Mouse (Mus musculus) CH12.LX (cell line): Measurements from ENCODE around the gene Mob1a. TPM values are rescaled to one million over a fixed set of nuclear protein-coding genes. Genes with fewer than 3 reads are reported as not detected.

ENCODE experiments used
- DNase-seq: peaks from one replicate; pipeline ENCODE4 v3.0.0-alpha.2; 2013; ENCODE audit errors: extremely low read depth
- H3K27ac ChIP-seq: 2 replicates; pipeline ENCODE4 v1.5.1; 2012; ENCODE audit warnings: low read depth, mild to moderate bottlenecking, control low read depth, moderate library complexity; ENCODE audit not compliant: insufficient read depth
- H3K27me3 ChIP-seq: replicated peaks from 2 replicates; pipeline ENCODE3; 2012; ENCODE audit warnings: inconsistent platforms
- H3K36me3 ChIP-seq, 2 experiments: replicated peaks in 1 of 2; 2 replicates each; pipeline versions ENCODE3 to v1.6.1; 2012; ENCODE audit warnings: inconsistent platforms in 1 of 2, low read length in 1 of 2, mild to moderate bottlenecking in 1 of 2, mixed read lengths in 1 of 2, moderate library complexity in 1 of 2; ENCODE audit not compliant: control insufficient read depth in 1 of 2, insufficient read depth in 1 of 2
- H3K4me1 ChIP-seq, 2 experiments: 2 replicates each; pipeline ENCODE4 v1.6.1; 2012; ENCODE audit warnings: inconsistent platforms in 1 of 2, moderate library complexity in 1 of 2; ENCODE audit not compliant: insufficient read depth in 2 of 2, control insufficient read depth in 1 of 2
- H3K4me2 ChIP-seq: 2 replicates; pipeline ENCODE4 v1.6.1; 2012; ENCODE audit warnings: low read depth, mild to moderate bottlenecking, control low read depth; ENCODE audit not compliant: poor library complexity, insufficient read depth, severe bottlenecking
- H3K4me3 ChIP-seq, 3 experiments: fragments of 150-350 bp in 1 of 3; sonication (generic) in 1 of 3; replicated peaks in 1 of 3; 2 replicates each; pipeline versions ENCODE3 to v1.5.1; 2011 to 2012; ENCODE audit warnings: low read depth in 2 of 3, low read length in 2 of 3, mild to moderate bottlenecking in 2 of 3, moderate library complexity in 2 of 3, control low read depth in 1 of 3, improper control_type of control experiment in 1 of 3, inconsistent platforms in 1 of 3, mixed read lengths in 1 of 3; ENCODE audit not compliant: poor library complexity in 1 of 3
- H3K79me2 ChIP-seq: replicated peaks from 2 replicates; pipeline ENCODE4 v1.6.1; 2012; ENCODE audit warnings: mild to moderate bottlenecking, moderate library complexity; ENCODE audit not compliant: control insufficient read depth, poor library complexity, insufficient read depth, severe bottlenecking; ENCODE audit errors: extremely low read depth
- H3K9ac ChIP-seq: 2 replicates; pipeline ENCODE4 v1.6.1; 2012; ENCODE audit warnings: low read depth, mild to moderate bottlenecking, control low read depth, moderate library complexity; ENCODE audit not compliant: insufficient read depth
- H3K9me3 ChIP-seq: replicated peaks from 2 replicates; pipeline ENCODE3; 2012; ENCODE audit warnings: low read length, inconsistent platforms, mixed read lengths
- CHD1 ChIP-seq: IDR thresholded peaks from 2 replicates; pipeline ENCODE4 v1.6.1; 2012; ENCODE audit warnings: low read depth, low read length, improper control_type of control experiment, inconsistent platforms
- CTCF ChIP-seq, 2 experiments: IDR thresholded peaks in 1 of 2; conservative IDR thresholded peaks in 1 of 2; 2 replicates each; pipeline ENCODE4 v1.5.1; 2011 to 2012; ENCODE audit warnings: low read depth in 2 of 2, low read length in 2 of 2, improper control_type of control experiment in 1 of 2, inconsistent platforms in 1 of 2, mild to moderate bottlenecking in 1 of 2, moderate library complexity in 1 of 2
- E2F4 ChIP-seq: IDR thresholded peaks from 2 replicates; pipeline ENCODE4 v1.6.1; 2011; ENCODE audit warnings: low read depth, low read length, improper control_type of control experiment; ENCODE audit not compliant: insufficient replicate concordance
- ELF1 ChIP-seq: IDR thresholded peaks from 2 replicates; pipeline ENCODE4 v1.6.1; 2014; ENCODE audit warnings: low read depth, mild to moderate bottlenecking, inconsistent platforms, low read length, improper control_type of control experiment
- ETS1 ChIP-seq: conservative IDR thresholded peaks from 2 replicates; pipeline ENCODE4 v1.6.1; 2012; ENCODE audit warnings: low read depth, mild to moderate bottlenecking, inconsistent platforms, low read length, improper control_type of control experiment, moderate library complexity
- GABPA ChIP-seq: IDR thresholded peaks from 2 replicates; pipeline ENCODE4 v1.6.1; 2012; ENCODE audit warnings: low read depth, low read length, improper control_type of control experiment, inconsistent platforms; ENCODE audit not compliant: insufficient replicate concordance
- IRF4 ChIP-seq: IDR thresholded peaks from 2 replicates; pipeline ENCODE4 v1.6.1; 2014; ENCODE audit warnings: low read depth, mild to moderate bottlenecking, inconsistent platforms, low read length, improper control_type of control experiment
- JUND ChIP-seq: conservative IDR thresholded peaks from 2 replicates; pipeline ENCODE4 v1.6.1; 2011; ENCODE audit warnings: low read depth, low read length, improper control_type of control experiment
- KAT2A ChIP-seq: IDR thresholded peaks from 2 replicates; pipeline ENCODE4 v1.6.1; 2012; ENCODE audit warnings: low read length, improper control_type of control experiment, inconsistent platforms; ENCODE audit not compliant: insufficient replicate concordance
- MAZ ChIP-seq: IDR thresholded peaks from 2 replicates; pipeline ENCODE4 v1.6.1; 2012; ENCODE audit warnings: low read depth, mild to moderate bottlenecking, inconsistent platforms, low read length, improper control_type of control experiment, moderate library complexity
- NRF1 ChIP-seq: IDR thresholded peaks from 2 replicates; pipeline ENCODE4 v1.6.1; 2014; ENCODE audit warnings: low read depth, mild to moderate bottlenecking, inconsistent platforms, low read length, improper control_type of control experiment, moderate library complexity
- PAX5 ChIP-seq: IDR thresholded peaks from 2 replicates; pipeline ENCODE4 v1.6.1; 2012; ENCODE audit warnings: low read length, inconsistent platforms, mixed read lengths
- POLR2A ChIP-seq: IDR thresholded peaks from 2 replicates; pipeline ENCODE4 v1.6.1; 2011; ENCODE audit warnings: low read depth, mild to moderate bottlenecking, improper control_type of control experiment, low read length
- RAD21 ChIP-seq: IDR thresholded peaks from 2 replicates; pipeline ENCODE4 v1.6.1; 2011; ENCODE audit warnings: low read depth, mild to moderate bottlenecking, low read length, improper control_type of control experiment, moderate library complexity
- RCOR1 ChIP-seq: conservative IDR thresholded peaks from 2 replicates; pipeline ENCODE4 v1.6.1; 2012; ENCODE audit warnings: low read depth, mild to moderate bottlenecking, inconsistent platforms, low read length, improper control_type of control experiment
- SIN3A ChIP-seq: IDR thresholded peaks from 2 replicates; pipeline ENCODE4 v1.6.1; 2012; ENCODE audit warnings: low read length, improper control_type of control experiment, inconsistent platforms
- SMC3 ChIP-seq: IDR thresholded peaks from 2 replicates; pipeline ENCODE4 v1.6.1; 2011; ENCODE audit warnings: low read depth, low read length, improper control_type of control experiment
- TBP ChIP-seq: conservative IDR thresholded peaks from 2 replicates; pipeline ENCODE4 v1.6.1; 2011; ENCODE audit warnings: low read depth, low read length, improper control_type of control experiment
- TCF12 ChIP-seq: IDR thresholded peaks from 2 replicates; pipeline ENCODE4 v1.6.1; 2014; ENCODE audit warnings: low read depth, mild to moderate bottlenecking, inconsistent platforms, low read length, improper control_type of control experiment
- USF2 ChIP-seq: conservative IDR thresholded peaks from 2 replicates; pipeline ENCODE4 v1.6.1; 2011; ENCODE audit warnings: low read depth, low read length, improper control_type of control experiment
- ZKSCAN1 ChIP-seq: IDR thresholded peaks from 2 replicates; pipeline ENCODE4 v1.6.1; 2012; ENCODE audit warnings: low read depth, inconsistent platforms, low read length, improper control_type of control experiment, borderline replicate concordance
- dilution Hi-C: fragments of 300-500 bp; cut with MboI; formaldehyde crosslinking; loops from 2 replicates; pipeline ENCODE4 v1.14.3; 2020; ENCODE audit warnings: low sequenced_read_pairs; ENCODE audit not compliant: extremely low pct_unique_long_range_greater_than_20kb, extremely low pct_ligation_motif_present
- in situ Hi-C: fragments of 300-500 bp; cut with MboI; formaldehyde crosslinking; loops from 3 replicates; pipeline ENCODE4 v1.14.3; 2019; ENCODE audit warnings: low sequenced_read_pairs, low pct_ligation_motif_present, low pct_unique_long_range_greater_than_20kb, mixed read lengths
- polyA plus RNA-seq: library from polyadenylated mRNA; unstranded; fragments of >175 nt; gene quantifications from 2 replicates; pipeline ENCODE4 v1.2.1, GENCODE M21; 2012; ENCODE audit warnings: low read depth; ENCODE audit not compliant: insufficient read length
- total RNA-seq, 2 experiments: library from RNA; depleted of rRNA; stranded (reverse); fragments of 300-350 nt in 1 of 2; fragments of >200 nt in 1 of 2; gene quantifications; 2 replicates each; pipeline ENCODE4 v1.2.3; 2012 to 2014

Gene Mob1a
- total and polyA plus RNA-seq, 3 experiments: 82.6 to 182 (median 99.8) TPM

DNA sequence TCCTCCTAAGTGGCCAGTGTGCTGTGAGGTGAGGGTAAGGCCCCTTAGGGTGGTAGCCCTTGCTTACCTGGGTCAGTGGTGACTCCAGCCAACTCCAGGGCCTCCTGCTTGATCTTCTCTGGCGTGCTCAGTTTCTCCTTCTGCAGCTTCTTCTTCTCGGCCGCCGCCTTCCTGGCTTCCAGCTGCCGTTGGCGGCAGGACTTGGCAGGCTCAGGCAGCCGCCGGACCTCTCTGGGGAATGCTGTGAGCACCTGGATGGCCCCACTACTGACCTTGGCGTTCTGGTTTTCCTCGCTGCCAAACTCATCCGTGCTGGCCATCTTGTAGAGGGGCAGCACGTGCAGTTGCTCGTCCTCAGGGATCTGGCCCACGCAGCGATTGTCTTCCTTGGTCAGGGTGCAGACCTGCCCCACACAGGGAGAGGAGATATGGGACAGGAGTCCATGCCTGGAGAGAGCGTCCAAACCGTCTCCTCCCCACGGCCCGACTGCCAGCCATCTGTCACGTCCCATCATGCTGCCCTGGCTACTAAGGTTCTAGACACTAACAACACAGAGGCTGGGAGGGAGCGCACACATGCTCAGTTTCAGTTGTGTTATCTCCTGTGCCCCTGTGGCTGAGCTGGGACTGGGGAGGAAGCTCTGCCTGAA is 44.6 kb downstream of the Mob1a start:
- no peak overlapping the region for H3K4me3 ChIP-seq
- H3K36me3 ChIP-seq: peaks cover 76 to 90% of the 10 kb centered on the region in 2 experiments
- H3K9ac ChIP-seq: no peak overlapping the region
- no peaks in the 10 kb centered on the region for H3K79me2 ChIP-seq
- TF ChIP-seq ZKSCAN1 (no peak), PAX5 (no peak), ELF1 (no peak), SIN3A (no peak), GABPA (no peak), NRF1 (no peak), IRF4 (no peak), MAZ (no peak), RAD21 (no peak), CTCF (conservative IDR thresholded peaks at IDR 0.05 in 1 of 2, IDR thresholded peaks at IDR 0.05 in 1 of 2; ENCODE audit: low read depth in 2 of 2, low read length in 2 of 2) (no peak), TBP (no peak), E2F4 (no peak), JUND (no peak), POLR2A (no peak), CHD1 (no peak), KAT2A (no peak)
- H3K9me3 ChIP-seq: no peaks in the 10 kb centered on the region
- H3K27ac ChIP-seq: no peak overlapping the region
- H3K4me2 ChIP-seq: no peak overlapping the region
- no peaks in the 10 kb centered on the region for H3K4me1 ChIP-seq
- dilution Hi-C loops (no loop called here), in situ Hi-C loops (loop anchor here (25.0 kb wide), 1 partner anchor 292 kb away; the partner anchor contains the start of gene Clec4f)
- no peak for DNase-seq
- H3K27me3 ChIP-seq: no peaks in the 10 kb centered on the region

DNA sequence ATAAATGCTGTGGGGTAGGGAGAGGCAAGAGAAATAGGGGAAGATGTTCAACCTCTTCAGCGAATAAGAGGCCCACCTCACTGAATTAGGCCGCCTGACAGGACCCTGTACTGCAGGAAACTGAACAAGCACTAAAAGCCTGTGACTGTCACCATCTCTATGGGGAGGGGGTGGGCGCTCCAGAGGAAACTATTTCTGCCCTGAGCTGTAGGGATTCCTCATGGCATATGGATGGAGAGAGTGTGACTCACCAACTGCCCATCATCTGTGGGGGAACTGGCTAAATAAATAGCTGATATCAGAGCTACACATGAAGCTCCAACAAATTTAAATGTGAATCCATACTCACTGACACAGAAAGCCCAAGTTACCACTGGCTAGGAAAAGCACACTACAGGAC is 45.5 kb downstream of the Mob1a start:
- no peaks in the 10 kb centered on the region for H3K4me1 ChIP-seq
- no peak overlapping the region for H3K4me3 ChIP-seq
- H3K36me3 ChIP-seq: peaks cover 82 to 96% of the 10 kb centered on the region in 2 experiments
- H3K79me2 ChIP-seq: no peaks in the 10 kb centered on the region
- H3K9me3 ChIP-seq: no peaks in the 10 kb centered on the region
- no peak overlapping the region for H3K4me2 ChIP-seq
- H3K9ac ChIP-seq: no peak overlapping the region
- no peak overlapping the region for H3K27ac ChIP-seq
- dilution Hi-C loops: no loop called here
- no peak for DNase-seq
- in situ Hi-C loops: loop anchor here (25.0 kb wide), 1 partner anchor 291 kb away; the partner anchor contains the start of gene Clec4f
- TF ChIP-seq TCF12: no peak
- no peak for TF ChIP-seq SMC3
- TF ChIP-seq ZKSCAN1: no peak
- no peak for TF ChIP-seq TBP
- TF ChIP-seq JUND: no peak
- no peak for TF ChIP-seq RCOR1
- no peak for TF ChIP-seq NRF1
- TF ChIP-seq SIN3A: no peak
- no peak for TF ChIP-seq ETS1
- TF ChIP-seq MAZ: no peak
- TF ChIP-seq USF2: no peak
- TF ChIP-seq, all 38 proteins: peak for 0
- H3K27me3 ChIP-seq: no peaks in the 10 kb centered on the region
